Mouse (Mus musculus): ENCODE measurements at regions not wholly inside any gene's neighbourhood (a gene's known extent, or its start where the extent isn't known, plus 50 kb on each side); places are given as distances from the start of the nearest gene placed in this dataset.

- TF ChIP-seq CTCF (IDR thresholded peaks at IDR 0.05; ENCODE audit: low read depth) = no peak
- no peak for ATAC-seq
- H3K4me2 ChIP-seq (replicated peaks; ENCODE audit: low read depth) = no peak overlapping the region
- H3K9ac ChIP-seq (ENCODE audit: low read depth, low read length) = no peak overlapping the region
- 58% methylated on average over 3 of the region's 3 CpGs for WGBS
- no peak overlapping the region for H3K27ac ChIP-seq (ENCODE audit: low read depth, low read length)
- H3K9me3 ChIP-seq (ENCODE audit: control insufficient read depth) = no peaks in the 10 kb centered on the region
- no peak overlapping the region for H3K4me3 ChIP-seq (ENCODE audit: low read depth, low read length)
- H3K36me3 ChIP-seq (ENCODE audit: control insufficient read depth, insufficient read depth) = no peaks in the 10 kb centered on the region
- H3K27me3 ChIP-seq (replicated peaks; ENCODE audit: control insufficient read depth, insufficient read depth, low read length) = no peaks in the 10 kb centered on the region
- H3K4me1 ChIP-seq (replicated peaks; ENCODE audit: control insufficient read depth, insufficient read depth, low read length) = no peaks in the 10 kb centered on the region
Observed at GRCm38 (mm10) chr10:122515698-122516097, 67.4 kb downstream of the Avpr1a start.

DNA sequence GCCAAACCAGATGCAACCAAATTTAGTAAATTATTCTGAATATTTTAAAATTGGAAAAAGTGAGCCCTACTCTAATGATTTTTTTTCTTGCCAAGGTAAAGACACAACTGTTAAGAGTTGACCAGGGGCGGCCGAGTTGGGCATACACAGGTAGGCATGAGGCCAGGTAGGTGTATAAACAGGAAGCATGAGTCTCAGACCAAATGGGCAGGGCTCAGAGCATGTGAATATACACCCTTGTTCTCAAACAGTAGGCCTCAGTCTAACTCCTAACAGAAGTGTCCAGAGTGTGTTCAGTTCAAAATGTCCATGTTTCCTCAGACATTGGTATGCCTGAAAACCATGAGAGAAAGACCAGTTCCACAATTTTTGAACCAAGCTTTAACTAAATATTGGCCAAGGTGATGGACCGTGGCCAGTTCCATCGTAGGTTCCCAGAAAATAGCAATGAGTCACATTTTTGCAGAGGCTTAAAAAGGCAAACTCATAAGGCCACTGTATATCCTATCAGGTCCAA is 71.0 kb downstream of the Avpr1a start:
- no peak for ATAC-seq
- Histone ChIP-seq H3K36me3 (ENCODE audit: control insufficient read depth, insufficient read depth) (no peaks in the 10 kb centered on the region), H3K9me3 (ENCODE audit: control insufficient read depth) (no peaks in the 10 kb centered on the region), H3K27ac (ENCODE audit: low read depth, low read length) (no peak overlapping the region), H3K4me3 (ENCODE audit: low read depth, low read length) (no peak overlapping the region), H3K9ac (ENCODE audit: low read depth, low read length) (no peak overlapping the region), H3K4me1 (replicated peaks; ENCODE audit: control insufficient read depth, insufficient read depth, low read length) (no peaks in the 10 kb centered on the region), H3K4me2 (replicated peaks; ENCODE audit: low read depth) (no peak overlapping the region), H3K27me3 (replicated peaks; ENCODE audit: control insufficient read depth, insufficient read depth, low read length) (no peaks in the 10 kb centered on the region)
- WGBS = 92% methylated on average over 4 of the region's 4 CpGs
- TF ChIP-seq CTCF (IDR thresholded peaks at IDR 0.05; ENCODE audit: low read depth) = no peak

- no peak for ATAC-seq
- no peak overlapping the region for H3K4me3 ChIP-seq (ENCODE audit: low read depth, low read length)
- no peak overlapping the region for H3K27ac ChIP-seq (ENCODE audit: low read depth, low read length)
- H3K4me2 ChIP-seq (replicated peaks; ENCODE audit: low read depth) = no peak overlapping the region
- no peaks in the 10 kb centered on the region for H3K36me3 ChIP-seq (ENCODE audit: control insufficient read depth, insufficient read depth)
- H3K4me1 ChIP-seq (replicated peaks; ENCODE audit: control insufficient read depth, insufficient read depth, low read length) = no peaks in the 10 kb centered on the region
- no peak for TF ChIP-seq CTCF (IDR thresholded peaks at IDR 0.05; ENCODE audit: low read depth)
- H3K27me3 ChIP-seq (replicated peaks; ENCODE audit: control insufficient read depth, insufficient read depth, low read length) = no peaks in the 10 kb centered on the region
- H3K9me3 ChIP-seq (ENCODE audit: control insufficient read depth) = no peaks in the 10 kb centered on the region
- WGBS = 87% methylated on average over 7 of the region's 7 CpGs
- H3K9ac ChIP-seq (ENCODE audit: low read depth, low read length) = no peak overlapping the region
Observed at GRCm38 (mm10) chr10:122519981-122520380, 71.7 kb downstream of the Avpr1a start.

GRCm38 (mm10) chr10:122522631-122523030 is 74.3 kb downstream of the Avpr1a start:
- Histone ChIP-seq H3K4me3 (ENCODE audit: low read depth, low read length) (no peak overlapping the region), H3K27ac (ENCODE audit: low read depth, low read length) (no peak overlapping the region), H3K4me2 (replicated peaks; ENCODE audit: low read depth) (no peak overlapping the region), H3K27me3 (replicated peaks; ENCODE audit: control insufficient read depth, insufficient read depth, low read length) (no peaks in the 10 kb centered on the region), H3K4me1 (replicated peaks; ENCODE audit: control insufficient read depth, insufficient read depth, low read length) (no peaks in the 10 kb centered on the region), H3K9ac (ENCODE audit: low read depth, low read length) (no peak overlapping the region), H3K9me3 (ENCODE audit: control insufficient read depth) (no peaks in the 10 kb centered on the region), H3K36me3 (ENCODE audit: control insufficient read depth, insufficient read depth) (no peaks in the 10 kb centered on the region)
- WGBS = 54% methylated on average over 3 of the region's 3 CpGs
- no peak for ATAC-seq
- no peak for TF ChIP-seq CTCF (IDR thresholded peaks at IDR 0.05; ENCODE audit: low read depth)

- no peak for TF ChIP-seq CTCF (IDR thresholded peaks at IDR 0.05; ENCODE audit: low read depth)
- H3K27ac ChIP-seq (ENCODE audit: low read depth, low read length) = no peak overlapping the region
- no peak overlapping the region for H3K4me2 ChIP-seq (replicated peaks; ENCODE audit: low read depth)
- no peaks in the 10 kb centered on the region for H3K36me3 ChIP-seq (ENCODE audit: control insufficient read depth, insufficient read depth)
- H3K4me1 ChIP-seq (replicated peaks; ENCODE audit: control insufficient read depth, insufficient read depth, low read length) = no peaks in the 10 kb centered on the region
- no peaks in the 10 kb centered on the region for H3K9me3 ChIP-seq (ENCODE audit: control insufficient read depth)
- no peak for ATAC-seq
- H3K27me3 ChIP-seq (replicated peaks; ENCODE audit: control insufficient read depth, insufficient read depth, low read length) = no peaks in the 10 kb centered on the region
- 66% methylated on average over 7 of the region's 7 CpGs for WGBS
- no peak overlapping the region for H3K9ac ChIP-seq (ENCODE audit: low read depth, low read length)
- no peak overlapping the region for H3K4me3 ChIP-seq (ENCODE audit: low read depth, low read length)
Observed at GRCm38 (mm10) chr10:122525360-122525759, 77.1 kb downstream of the Avpr1a start.

GRCm38 (mm10) chr10:122525807-122526206 is 77.5 kb downstream of the Avpr1a start:
- H3K9me3 ChIP-seq (ENCODE audit: control insufficient read depth) = no peaks in the 10 kb centered on the region
- H3K4me2 ChIP-seq (replicated peaks; ENCODE audit: low read depth) = no peak overlapping the region
- WGBS = 68% methylated on average over 6 of the region's 6 CpGs
- H3K27ac ChIP-seq (ENCODE audit: low read depth, low read length) = no peak overlapping the region
- ATAC-seq = no peak
- no peak overlapping the region for H3K4me3 ChIP-seq (ENCODE audit: low read depth, low read length)
- no peaks in the 10 kb centered on the region for H3K36me3 ChIP-seq (ENCODE audit: control insufficient read depth, insufficient read depth)
- TF ChIP-seq CTCF (IDR thresholded peaks at IDR 0.05; ENCODE audit: low read depth) = peak; percentile 55
- H3K27me3 ChIP-seq (replicated peaks; ENCODE audit: control insufficient read depth, insufficient read depth, low read length) = no peaks in the 10 kb centered on the region
- no peak overlapping the region for H3K9ac ChIP-seq (ENCODE audit: low read depth, low read length)
- H3K4me1 ChIP-seq (replicated peaks; ENCODE audit: control insufficient read depth, insufficient read depth, low read length) = no peaks in the 10 kb centered on the region

- Histone ChIP-seq H3K27me3 (replicated peaks; ENCODE audit: control insufficient read depth, insufficient read depth, low read length) (no peaks in the 10 kb centered on the region), H3K27ac (ENCODE audit: low read depth, low read length) (no peak overlapping the region), H3K9me3 (ENCODE audit: control insufficient read depth) (no peaks in the 10 kb centered on the region), H3K36me3 (ENCODE audit: control insufficient read depth, insufficient read depth) (no peaks in the 10 kb centered on the region), H3K9ac (ENCODE audit: low read depth, low read length) (no peak overlapping the region), H3K4me3 (ENCODE audit: low read depth, low read length) (no peak overlapping the region), H3K4me2 (replicated peaks; ENCODE audit: low read depth) (no peak overlapping the region), H3K4me1 (replicated peaks; ENCODE audit: control insufficient read depth, insufficient read depth, low read length) (no peaks in the 10 kb centered on the region)
- no peak for ATAC-seq
- WGBS = 72% methylated on average over 10 of the region's 10 CpGs
- TF ChIP-seq CTCF (IDR thresholded peaks at IDR 0.05; ENCODE audit: low read depth) = no peak
Observed at GRCm38 (mm10) chr10:122528222-122528621, 79.9 kb downstream of the Avpr1a start.
